Mouse (Mus musculus): ENCODE data around the gene Mef2d. TPM values are rescaled to one million over a fixed set of nuclear protein-coding genes. Genes with fewer than 3 reads are reported as not detected.

Gene Mef2d
- polyA plus RNA-seq, 1 experiment: 17.6 TPM

GRCm38 (mm10) chr3:88150061-88150998 lies 8.2 kb downstream of the Mef2d start:
- H3K4me1 ChIP-seq (ENCODE audit: control insufficient read depth, insufficient read depth, low read length): peaks cover 31% of the 10 kb centered on the region
- TF ChIP-seq POLR2A (IDR thresholded peaks at IDR 0.05; ENCODE audit: control insufficient read depth, low read depth, low read length) (no peak), CTCF (IDR thresholded peaks at IDR 0.05; ENCODE audit: control insufficient read depth, insufficient read depth, insufficient replicate concordance, low read depth, low read length) (no peak)
- H3K27me3 ChIP-seq (ENCODE audit: control insufficient read depth, insufficient read depth, low read length): no peaks in the 10 kb centered on the region
- no peak overlapping the region for H3K4me3 ChIP-seq (ENCODE audit: control insufficient read depth, low read depth, low read length)
- no peaks in the 10 kb centered on the region for H3K36me3 ChIP-seq (ENCODE audit: control insufficient read depth, insufficient read depth, low read length)
- no peak overlapping the region for H3K27ac ChIP-seq (ENCODE audit: control insufficient read depth, insufficient read depth, low read depth, low read length)

- no peak overlapping the region for H3K27ac ChIP-seq (ENCODE audit: control insufficient read depth, insufficient read depth, low read depth, low read length)
- no peaks in the 10 kb centered on the region for H3K27me3 ChIP-seq (ENCODE audit: control insufficient read depth, insufficient read depth, low read length)
- no peaks in the 10 kb centered on the region for H3K36me3 ChIP-seq (ENCODE audit: control insufficient read depth, insufficient read depth, low read length)
- H3K4me1 ChIP-seq (ENCODE audit: control insufficient read depth, insufficient read depth, low read length): peaks cover 29% of the 10 kb centered on the region
- no peak overlapping the region for H3K4me3 ChIP-seq (ENCODE audit: control insufficient read depth, low read depth, low read length)
- TF ChIP-seq POLR2A (IDR thresholded peaks at IDR 0.05; ENCODE audit: control insufficient read depth, low read depth, low read length): no peak
- no peak for TF ChIP-seq CTCF (IDR thresholded peaks at IDR 0.05; ENCODE audit: control insufficient read depth, insufficient read depth, insufficient replicate concordance, low read depth, low read length)
These were observed 8.8 kb downstream of the Mef2d start for GRCm38 (mm10) chr3:88150999-88151364.

- Histone ChIP-seq H3K4me1 (ENCODE audit: control insufficient read depth, insufficient read depth, low read length) (peaks cover 25% of the 10 kb centered on the region), H3K27ac (ENCODE audit: control insufficient read depth, insufficient read depth, low read depth, low read length) (no peak overlapping the region)
These were observed 9.9 kb downstream of the Mef2d start for GRCm38 (mm10) chr3:88152056-88152455.

GRCm38 (mm10) chr3:88153290-88154011 lies 11.3 kb downstream of the Mef2d start:
- Histone ChIP-seq H3K36me3 (ENCODE audit: control insufficient read depth, insufficient read depth, low read length) (no peaks in the 10 kb centered on the region), H3K4me1 (ENCODE audit: control insufficient read depth, insufficient read depth, low read length) (peaks cover 22% of the 10 kb centered on the region), H3K27ac (ENCODE audit: control insufficient read depth, insufficient read depth, low read depth, low read length) (no peak overlapping the region), H3K27me3 (ENCODE audit: control insufficient read depth, insufficient read depth, low read length) (no peaks in the 10 kb centered on the region), H3K4me3 (ENCODE audit: control insufficient read depth, low read depth, low read length) (no peak overlapping the region)
- no peak for TF ChIP-seq POLR2A (IDR thresholded peaks at IDR 0.05; ENCODE audit: control insufficient read depth, low read depth, low read length)
- TF ChIP-seq CTCF (IDR thresholded peaks at IDR 0.05; ENCODE audit: control insufficient read depth, insufficient read depth, insufficient replicate concordance, low read depth, low read length): no peak

More at GRCm38 (mm10) chr3:88152056-88152455, 9.9 kb downstream of the Mef2d start:
- Histone ChIP-seq H3K27me3 (ENCODE audit: control insufficient read depth, insufficient read depth, low read length) (no peaks in the 10 kb centered on the region), H3K36me3 (ENCODE audit: control insufficient read depth, insufficient read depth, low read length) (no peaks in the 10 kb centered on the region), H3K4me3 (ENCODE audit: control insufficient read depth, low read depth, low read length) (no peak overlapping the region)
- TF ChIP-seq POLR2A (IDR thresholded peaks at IDR 0.05; ENCODE audit: control insufficient read depth, low read depth, low read length) (no peak), CTCF (IDR thresholded peaks at IDR 0.05; ENCODE audit: control insufficient read depth, insufficient read depth, insufficient replicate concordance, low read depth, low read length) (no peak)

- TF ChIP-seq CTCF (IDR thresholded peaks at IDR 0.05; ENCODE audit: control insufficient read depth, insufficient read depth, insufficient replicate concordance, low read depth, low read length) (no peak), POLR2A (IDR thresholded peaks at IDR 0.05; ENCODE audit: control insufficient read depth, low read depth, low read length) (no peak)
- Histone ChIP-seq H3K27ac (ENCODE audit: control insufficient read depth, insufficient read depth, low read depth, low read length) (no peak overlapping the region), H3K4me1 (ENCODE audit: control insufficient read depth, insufficient read depth, low read length) (peaks cover 17% of the 10 kb centered on the region), H3K27me3 (ENCODE audit: control insufficient read depth, insufficient read depth, low read length) (no peaks in the 10 kb centered on the region), H3K36me3 (ENCODE audit: control insufficient read depth, insufficient read depth, low read length) (no peaks in the 10 kb centered on the region; the same call in 1 of the 2 replicates), H3K4me3 (ENCODE audit: control insufficient read depth, low read depth, low read length) (no peak overlapping the region)
These were observed 12.1 kb downstream of the Mef2d start for GRCm38 (mm10) chr3:88154236-88154635.

- TF ChIP-seq POLR2A (IDR thresholded peaks at IDR 0.05; ENCODE audit: control insufficient read depth, low read depth, low read length) (no peak), CTCF (IDR thresholded peaks at IDR 0.05; ENCODE audit: control insufficient read depth, insufficient read depth, insufficient replicate concordance, low read depth, low read length) (no peak)
- H3K36me3 ChIP-seq (ENCODE audit: control insufficient read depth, insufficient read depth, low read length): no peaks in the 10 kb centered on the region; the same call in 1 of the 2 replicates
- no peak overlapping the region for H3K4me3 ChIP-seq (ENCODE audit: control insufficient read depth, low read depth, low read length)
- no peaks in the 10 kb centered on the region for H3K27me3 ChIP-seq (ENCODE audit: control insufficient read depth, insufficient read depth, low read length)
- no peak overlapping the region for H3K27ac ChIP-seq (ENCODE audit: control insufficient read depth, insufficient read depth, low read depth, low read length)
- H3K4me1 ChIP-seq (ENCODE audit: control insufficient read depth, insufficient read depth, low read length): peaks cover 4% of the 10 kb centered on the region; the same call in 1 of the 2 replicates
These were observed 14.6 kb downstream of the Mef2d start for GRCm38 (mm10) chr3:88156817-88157216.
